Mouse (Mus musculus): ENCODE results near the gene Dnaic2.

Gene Dnaic2

DNA sequence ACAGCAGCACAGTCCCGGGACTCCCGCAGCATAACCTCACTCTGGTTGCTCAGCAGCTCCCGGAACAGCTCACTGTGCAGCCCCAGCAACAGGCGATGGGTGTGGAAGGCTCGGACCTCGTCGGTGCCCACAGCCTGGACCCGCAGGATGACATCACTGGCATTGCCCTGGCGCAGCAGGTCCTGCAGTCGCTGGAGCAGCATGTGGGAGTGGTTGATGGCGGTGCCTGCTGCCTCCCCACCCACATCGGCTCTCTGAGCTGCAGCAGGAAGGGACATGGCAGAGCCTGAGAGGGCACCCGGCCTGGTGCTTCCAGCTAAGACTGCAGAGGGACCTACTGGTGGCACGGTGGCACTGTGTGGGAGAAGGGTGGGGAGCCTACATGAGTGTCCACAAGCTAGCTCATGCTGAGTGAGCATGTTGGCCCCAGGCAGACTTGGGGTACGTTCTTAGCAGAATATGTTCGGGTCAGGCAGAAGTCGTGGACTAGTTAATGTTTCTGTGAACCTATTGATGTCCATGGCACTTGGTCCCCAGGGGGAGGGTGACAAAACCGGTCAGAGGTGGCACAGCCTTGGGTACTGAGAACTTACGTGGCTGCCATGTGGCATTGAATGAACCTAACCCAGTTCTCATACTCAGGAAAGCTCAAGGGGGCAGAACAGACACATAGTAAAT is 66.8 kb downstream of the Dnaic2 start:
- Histone ChIP-seq H3K36me3 (ENCODE audit: control insufficient read depth, insufficient read depth, low read length, poor library complexity, severe bottlenecking) (no peaks in the 10 kb centered on the region), H3K27me3 (ENCODE audit: control insufficient read depth, insufficient read depth, low read length, poor library complexity, severe bottlenecking) (no peaks in the 10 kb centered on the region)
- no peak for DNase-seq (ENCODE audit: low read depth, low spot score)

DNA sequence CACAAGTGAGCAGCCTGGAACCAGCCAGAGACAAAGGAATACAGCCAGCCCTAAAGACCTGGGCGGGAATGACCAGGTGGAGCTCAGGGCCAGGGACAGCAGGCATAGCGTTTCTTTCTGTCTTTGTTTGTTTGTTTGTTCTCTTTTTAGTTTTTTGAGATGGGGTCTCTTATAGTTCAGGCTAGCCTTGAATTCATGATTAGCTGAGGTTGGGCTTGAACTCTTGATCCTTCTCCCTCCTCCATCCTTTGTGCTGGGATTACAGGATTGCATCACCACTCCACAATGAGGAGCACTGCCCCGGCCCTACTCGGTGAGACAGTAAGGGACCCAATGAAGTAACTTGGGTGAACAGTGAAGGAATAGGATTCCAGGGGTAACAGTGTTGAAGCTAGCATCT is 67.5 kb downstream of the Dnaic2 start:
- no peak for DNase-seq (ENCODE audit: low read depth, low spot score)
- no peaks in the 10 kb centered on the region for H3K36me3 ChIP-seq (ENCODE audit: control insufficient read depth, insufficient read depth, low read length, poor library complexity, severe bottlenecking)
- no peaks in the 10 kb centered on the region for H3K27me3 ChIP-seq (ENCODE audit: control insufficient read depth, insufficient read depth, low read length, poor library complexity, severe bottlenecking)

DNA sequence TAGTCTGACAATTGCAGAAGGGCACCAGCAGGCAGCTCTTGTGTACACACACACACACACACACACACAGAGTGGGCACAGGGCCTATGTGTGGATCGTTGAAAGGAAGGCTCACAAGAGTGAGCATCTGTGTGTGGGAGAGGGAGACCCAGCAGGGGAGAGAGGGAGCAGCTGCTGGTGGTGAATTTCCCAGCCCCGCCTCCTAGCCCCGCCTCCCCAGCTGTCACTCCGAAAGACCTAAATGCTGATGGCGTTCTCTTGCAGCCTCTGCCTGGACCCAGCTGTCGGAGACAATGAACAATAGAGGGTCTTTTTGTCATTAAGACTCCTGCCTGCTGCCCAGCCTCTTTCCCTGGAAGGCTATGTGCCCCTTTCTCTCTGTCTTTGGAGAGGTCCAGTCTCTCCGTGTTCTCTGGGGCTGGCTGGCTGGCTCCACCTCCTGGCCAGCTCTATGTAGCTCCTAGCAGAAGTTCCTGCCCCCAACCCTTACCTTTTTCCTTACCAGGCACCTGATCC is 68.1 kb downstream of the Dnaic2 start:
- Histone ChIP-seq H3K27me3 (ENCODE audit: control insufficient read depth, insufficient read depth, low read length, poor library complexity, severe bottlenecking) (no peaks in the 10 kb centered on the region), H3K36me3 (ENCODE audit: control insufficient read depth, insufficient read depth, low read length, poor library complexity, severe bottlenecking) (no peaks in the 10 kb centered on the region)
- DNase-seq (ENCODE audit: low read depth, low spot score), result peak; percentile 38

- Histone ChIP-seq H3K36me3 (ENCODE audit: control insufficient read depth, insufficient read depth, low read length, poor library complexity, severe bottlenecking) (no peaks in the 10 kb centered on the region), H3K27me3 (ENCODE audit: control insufficient read depth, insufficient read depth, low read length, poor library complexity, severe bottlenecking) (no peaks in the 10 kb centered on the region)
- no peak for DNase-seq (ENCODE audit: low read depth, low spot score)
Observed at GRCm38 (mm10) chr11:114795848-114796322, 68.7 kb downstream of the Dnaic2 start, which contains the start of gene Btbd17. TSS of gene Btbd17 (minus strand) at chr11:114795945.

- no peaks in the 10 kb centered on the region for H3K36me3 ChIP-seq (ENCODE audit: control insufficient read depth, insufficient read depth, low read length, poor library complexity, severe bottlenecking)
- DNase-seq (ENCODE audit: low read depth, low spot score), result no peak
- no peaks in the 10 kb centered on the region for H3K27me3 ChIP-seq (ENCODE audit: control insufficient read depth, insufficient read depth, low read length, poor library complexity, severe bottlenecking)
Observed at GRCm38 (mm10) chr11:114797176-114797575, 70.0 kb downstream of the Dnaic2 start.

- DNase-seq (ENCODE audit: low read depth, low spot score), result peak; percentile 54
- Histone ChIP-seq H3K36me3 (ENCODE audit: control insufficient read depth, insufficient read depth, low read length, poor library complexity, severe bottlenecking) (no peaks in the 10 kb centered on the region), H3K27me3 (ENCODE audit: control insufficient read depth, insufficient read depth, low read length, poor library complexity, severe bottlenecking) (no peaks in the 10 kb centered on the region)
Observed at GRCm38 (mm10) chr11:114797981-114798380, 70.8 kb downstream of the Dnaic2 start.

- Histone ChIP-seq H3K36me3 (ENCODE audit: control insufficient read depth, insufficient read depth, low read length, poor library complexity, severe bottlenecking) (no peaks in the 10 kb centered on the region), H3K27me3 (ENCODE audit: control insufficient read depth, insufficient read depth, low read length, poor library complexity, severe bottlenecking) (no peaks in the 10 kb centered on the region)
- no peak for DNase-seq (ENCODE audit: low read depth, low spot score)
Observed at GRCm38 (mm10) chr11:114798624-114799023, 71.4 kb downstream of the Dnaic2 start, which contains the start of gene Gpr142. TSS of gene Gpr142 (plus strand) at chr11:114798924.

- no peaks in the 10 kb centered on the region for H3K27me3 ChIP-seq (ENCODE audit: control insufficient read depth, insufficient read depth, low read length, poor library complexity, severe bottlenecking)
- DNase-seq (ENCODE audit: low read depth, low spot score), result no peak
- no peaks in the 10 kb centered on the region for H3K36me3 ChIP-seq (ENCODE audit: control insufficient read depth, insufficient read depth, low read length, poor library complexity, severe bottlenecking)
Observed at GRCm38 (mm10) chr11:114801906-114802305, 74.7 kb downstream of the Dnaic2 start.

GRCm38 (mm10) chr11:114802540-114803267 is 75.5 kb downstream of the Dnaic2 start:
- Histone ChIP-seq H3K36me3 (ENCODE audit: control insufficient read depth, insufficient read depth, low read length, poor library complexity, severe bottlenecking) (no peaks in the 10 kb centered on the region), H3K27me3 (ENCODE audit: control insufficient read depth, insufficient read depth, low read length, poor library complexity, severe bottlenecking) (no peaks in the 10 kb centered on the region)
- DNase-seq (ENCODE audit: low read depth, low spot score), result no peak

- no peak for DNase-seq (ENCODE audit: low read depth, low spot score)
- H3K27me3 ChIP-seq (ENCODE audit: control insufficient read depth, insufficient read depth, low read length, poor library complexity, severe bottlenecking), result no peaks in the 10 kb centered on the region
- no peaks in the 10 kb centered on the region for H3K36me3 ChIP-seq (ENCODE audit: control insufficient read depth, insufficient read depth, low read length, poor library complexity, severe bottlenecking)
Observed at GRCm38 (mm10) chr11:114803990-114804389, 76.8 kb downstream of the Dnaic2 start.

GRCm38 (mm10) chr11:114807025-114807424 is 79.8 kb downstream of the Dnaic2 start:
- Histone ChIP-seq H3K36me3 (ENCODE audit: control insufficient read depth, insufficient read depth, low read length, poor library complexity, severe bottlenecking) (no peaks in the 10 kb centered on the region), H3K27me3 (ENCODE audit: control insufficient read depth, insufficient read depth, low read length, poor library complexity, severe bottlenecking) (no peaks in the 10 kb centered on the region)
- DNase-seq (ENCODE audit: low read depth, low spot score), result no peak

Data from splenic B cell, adult 2 months (primary cell).